Mouse (Mus musculus): ENCODE data around the gene Dapk3.

GRCm38 (mm10) chr10:81195300-81195699 is 12.5 kb downstream of the Dapk3 start:
- TF ChIP-seq CTCF (IDR thresholded peaks at IDR 0.05; ENCODE audit: extremely low read depth, insufficient read length, insufficient replicate concordance, low read depth, low read length): no peak
- TF ChIP-seq POLR2A (IDR thresholded peaks at IDR 0.05; ENCODE audit: low read depth, low read length): no peak
